Mouse (Mus musculus) inflammation-experienced regulatory T-cells, adult 6 months (primary cell): ENCODE measurements around the gene Serac1. TPM values are rescaled to one million over a fixed set of nuclear protein-coding genes. Genes with fewer than 3 reads are reported as not detected.

ENCODE experiments used
- ATAC-seq: one replicate; pipeline ENCODE4 v1.8.0; 2017
- polyA plus RNA-seq, 3 experiments: library from polyadenylated mRNA; unstranded; fragments of 100-300 nt; shearing (Covaris generic); gene quantifications; one replicate each; pipeline ENCODE4 v1.2.1; 2017

Gene Serac1
- 1 to 10 TPM; 1.8 to 2.7 (median 1.9) TPM for polyA plus RNA-seq

- ATAC-seq, result peak; percentile 93
Measured at GRCm38 (mm10) chr17:6079287-6080122, at the start of gene Serac1, which contains the start of gene Gtf2h5. Gene Serac1, minus strand, starts transcription at chr17:6079741. Gene Gtf2h5, plus strand, starts transcription at chr17:6079786.

GRCm38 (mm10) chr17:6128039-6128438 is 48.5 kb upstream of the Serac1 start:
- no peak for ATAC-seq

- ATAC-seq, result no peak
Measured at GRCm38 (mm10) chr17:6125441-6125840, 45.9 kb upstream of the Serac1 start.

GRCm38 (mm10) chr17:6123776-6124175 is 44.2 kb upstream of the Serac1 start:
- no peak for ATAC-seq

GRCm38 (mm10) chr17:6118861-6119260 is 39.3 kb upstream of the Serac1 start:
- ATAC-seq, result no peak

- ATAC-seq, result no peak
Measured at GRCm38 (mm10) chr17:6117917-6118316, 38.4 kb upstream of the Serac1 start.

- ATAC-seq, result no peak
Measured at GRCm38 (mm10) chr17:6117148-6117725, 37.7 kb upstream of the Serac1 start.

GRCm38 (mm10) chr17:6115085-6115484 is 35.5 kb upstream of the Serac1 start:
- no peak for ATAC-seq

- ATAC-seq, result no peak
Measured at GRCm38 (mm10) chr17:6113653-6114052, 34.1 kb upstream of the Serac1 start.

GRCm38 (mm10) chr17:6110956-6111355 is 31.4 kb upstream of the Serac1 start:
- no peak for ATAC-seq

GRCm38 (mm10) chr17:6108175-6108574 is 28.6 kb upstream of the Serac1 start:
- ATAC-seq, result no peak

GRCm38 (mm10) chr17:6107015-6107601 is 27.6 kb upstream of the Serac1 start:
- no peak for ATAC-seq

- ATAC-seq, result peak; percentile 95
Measured at GRCm38 (mm10) chr17:6106361-6107014, 26.9 kb upstream of the Serac1 start, which contains the start of gene Tulp4. Gene Tulp4, plus strand, starts transcription at chr17:6106437.

GRCm38 (mm10) chr17:6103566-6103965 is 24.0 kb upstream of the Serac1 start:
- no peak for ATAC-seq

- ATAC-seq, result no peak
Measured at GRCm38 (mm10) chr17:6102287-6102686, 22.7 kb upstream of the Serac1 start.

- ATAC-seq, result peak; percentile 95
Measured at GRCm38 (mm10) chr17:6097884-6098283, 18.3 kb upstream of the Serac1 start.

- no peak for ATAC-seq
Measured at GRCm38 (mm10) chr17:6095579-6095978, 16.0 kb upstream of the Serac1 start.

GRCm38 (mm10) chr17:6091604-6092003 is 12.1 kb upstream of the Serac1 start:
- ATAC-seq, result no peak

- ATAC-seq, result no peak
Measured at GRCm38 (mm10) chr17:6083323-6083890, 3.9 kb upstream of the Serac1 start.

- no peak for ATAC-seq
Measured at GRCm38 (mm10) chr17:6073405-6073804, 6.1 kb downstream of the Serac1 start.

GRCm38 (mm10) chr17:6069866-6070265 is 9.7 kb downstream of the Serac1 start:
- no peak for ATAC-seq

GRCm38 (mm10) chr17:6067613-6068012 is 11.9 kb downstream of the Serac1 start:
- no peak for ATAC-seq

GRCm38 (mm10) chr17:6066021-6066420 is 13.5 kb downstream of the Serac1 start:
- no peak for ATAC-seq
